Mouse (Mus musculus) CH12.LX (cell line): ENCODE measurements around the gene Cryaa. TPM values are rescaled to one million over a fixed set of nuclear protein-coding genes. Genes with fewer than 3 reads are reported as not detected.

ENCODE experiments used
- DNase-seq: peaks from one replicate; pipeline ENCODE4 v3.0.0-alpha.2; 2013; ENCODE audit errors: extremely low read depth
- H3K27ac ChIP-seq: 2 replicates; pipeline ENCODE4 v1.5.1; 2012; ENCODE audit warnings: low read depth, mild to moderate bottlenecking, control low read depth, moderate library complexity; ENCODE audit not compliant: insufficient read depth
- H3K27me3 ChIP-seq: replicated peaks from 2 replicates; pipeline ENCODE3; 2012; ENCODE audit warnings: inconsistent platforms
- H3K36me3 ChIP-seq, 2 experiments: replicated peaks in 1 of 2; 2 replicates each; pipeline versions ENCODE3 to v1.6.1; 2012; ENCODE audit warnings: inconsistent platforms in 1 of 2, low read length in 1 of 2, mild to moderate bottlenecking in 1 of 2, mixed read lengths in 1 of 2, moderate library complexity in 1 of 2; ENCODE audit not compliant: control insufficient read depth in 1 of 2, insufficient read depth in 1 of 2
- H3K4me1 ChIP-seq, 2 experiments: 2 replicates each; pipeline ENCODE4 v1.6.1; 2012; ENCODE audit warnings: inconsistent platforms in 1 of 2, moderate library complexity in 1 of 2; ENCODE audit not compliant: insufficient read depth in 2 of 2, control insufficient read depth in 1 of 2
- H3K4me2 ChIP-seq: 2 replicates; pipeline ENCODE4 v1.6.1; 2012; ENCODE audit warnings: low read depth, mild to moderate bottlenecking, control low read depth; ENCODE audit not compliant: poor library complexity, insufficient read depth, severe bottlenecking
- H3K4me3 ChIP-seq, 3 experiments: fragments of 150-350 bp in 1 of 3; sonication (generic) in 1 of 3; replicated peaks in 1 of 3; 2 replicates each; pipeline versions ENCODE3 to v1.5.1; 2011 to 2012; ENCODE audit warnings: low read depth in 2 of 3, low read length in 2 of 3, mild to moderate bottlenecking in 2 of 3, moderate library complexity in 2 of 3, control low read depth in 1 of 3, improper control_type of control experiment in 1 of 3, inconsistent platforms in 1 of 3, mixed read lengths in 1 of 3; ENCODE audit not compliant: poor library complexity in 1 of 3
- H3K79me2 ChIP-seq: replicated peaks from 2 replicates; pipeline ENCODE4 v1.6.1; 2012; ENCODE audit warnings: mild to moderate bottlenecking, moderate library complexity; ENCODE audit not compliant: control insufficient read depth, poor library complexity, insufficient read depth, severe bottlenecking; ENCODE audit errors: extremely low read depth
- H3K9ac ChIP-seq: 2 replicates; pipeline ENCODE4 v1.6.1; 2012; ENCODE audit warnings: low read depth, mild to moderate bottlenecking, control low read depth, moderate library complexity; ENCODE audit not compliant: insufficient read depth
- H3K9me3 ChIP-seq: replicated peaks from 2 replicates; pipeline ENCODE3; 2012; ENCODE audit warnings: low read length, inconsistent platforms, mixed read lengths
- BHLHE40 ChIP-seq: IDR thresholded peaks from 2 replicates; pipeline ENCODE4 v1.6.1; 2011; ENCODE audit warnings: mild to moderate bottlenecking, low read depth, low read length, improper control_type of control experiment
- CHD1 ChIP-seq: IDR thresholded peaks from 2 replicates; pipeline ENCODE4 v1.6.1; 2012; ENCODE audit warnings: low read depth, low read length, improper control_type of control experiment, inconsistent platforms
- CHD2 ChIP-seq: IDR thresholded peaks from 2 replicates; pipeline ENCODE4 v1.6.1; 2011; ENCODE audit warnings: low read length, improper control_type of control experiment
- E2F4 ChIP-seq: IDR thresholded peaks from 2 replicates; pipeline ENCODE4 v1.6.1; 2011; ENCODE audit warnings: low read depth, low read length, improper control_type of control experiment; ENCODE audit not compliant: insufficient replicate concordance
- HCFC1 ChIP-seq: IDR thresholded peaks from 2 replicates; pipeline ENCODE4 v1.6.1; 2012; ENCODE audit warnings: low read depth, mild to moderate bottlenecking, inconsistent platforms, low read length, improper control_type of control experiment
- KAT2A ChIP-seq: IDR thresholded peaks from 2 replicates; pipeline ENCODE4 v1.6.1; 2012; ENCODE audit warnings: low read length, improper control_type of control experiment, inconsistent platforms; ENCODE audit not compliant: insufficient replicate concordance
- MAFK ChIP-seq: IDR thresholded peaks from 2 replicates; pipeline ENCODE4 v1.6.1; 2011; ENCODE audit warnings: low read length, improper control_type of control experiment; ENCODE audit not compliant: insufficient replicate concordance
- MAZ ChIP-seq: IDR thresholded peaks from 2 replicates; pipeline ENCODE4 v1.6.1; 2012; ENCODE audit warnings: low read depth, mild to moderate bottlenecking, inconsistent platforms, low read length, improper control_type of control experiment, moderate library complexity
- MXI1 ChIP-seq: IDR thresholded peaks from 2 replicates; pipeline ENCODE4 v1.6.1; 2011; ENCODE audit warnings: mild to moderate bottlenecking, low read depth, low read length, improper control_type of control experiment
- MYC ChIP-seq: IDR thresholded peaks from 2 replicates; pipeline ENCODE4 v1.6.1; 2011; ENCODE audit warnings: low read depth, mild to moderate bottlenecking, improper control_type of control experiment, low read length
- NRF1 ChIP-seq: IDR thresholded peaks from 2 replicates; pipeline ENCODE4 v1.6.1; 2014; ENCODE audit warnings: low read depth, mild to moderate bottlenecking, inconsistent platforms, low read length, improper control_type of control experiment, moderate library complexity
- PAX5 ChIP-seq: IDR thresholded peaks from 2 replicates; pipeline ENCODE4 v1.6.1; 2012; ENCODE audit warnings: low read length, inconsistent platforms, mixed read lengths
- POLR2A ChIP-seq: IDR thresholded peaks from 2 replicates; pipeline ENCODE4 v1.6.1; 2011; ENCODE audit warnings: low read depth, mild to moderate bottlenecking, improper control_type of control experiment, low read length
- RCOR1 ChIP-seq: conservative IDR thresholded peaks from 2 replicates; pipeline ENCODE4 v1.6.1; 2012; ENCODE audit warnings: low read depth, mild to moderate bottlenecking, inconsistent platforms, low read length, improper control_type of control experiment
- SMC3 ChIP-seq: IDR thresholded peaks from 2 replicates; pipeline ENCODE4 v1.6.1; 2011; ENCODE audit warnings: low read depth, low read length, improper control_type of control experiment
- TBP ChIP-seq: conservative IDR thresholded peaks from 2 replicates; pipeline ENCODE4 v1.6.1; 2011; ENCODE audit warnings: low read depth, low read length, improper control_type of control experiment
- UBTF ChIP-seq: IDR thresholded peaks from 2 replicates; pipeline ENCODE4 v1.6.1; 2012; ENCODE audit warnings: low read depth, mild to moderate bottlenecking, inconsistent platforms, low read length, improper control_type of control experiment, moderate library complexity
- USF2 ChIP-seq: conservative IDR thresholded peaks from 2 replicates; pipeline ENCODE4 v1.6.1; 2011; ENCODE audit warnings: low read depth, low read length, improper control_type of control experiment
- ZC3H11A ChIP-seq: IDR thresholded peaks from 2 replicates; pipeline ENCODE4 v1.6.1; 2012; ENCODE audit warnings: low read depth, mild to moderate bottlenecking, inconsistent platforms, low read length, improper control_type of control experiment
- ZNF384 ChIP-seq: IDR thresholded peaks from 2 replicates; pipeline ENCODE4 v1.6.1; 2012; ENCODE audit warnings: low read depth, low read length, improper control_type of control experiment, inconsistent platforms
- dilution Hi-C: fragments of 300-500 bp; cut with MboI; formaldehyde crosslinking; loops from 2 replicates; pipeline ENCODE4 v1.14.3; 2020; ENCODE audit warnings: low sequenced_read_pairs; ENCODE audit not compliant: extremely low pct_unique_long_range_greater_than_20kb, extremely low pct_ligation_motif_present
- in situ Hi-C: fragments of 300-500 bp; cut with MboI; formaldehyde crosslinking; loops from 3 replicates; pipeline ENCODE4 v1.14.3; 2019; ENCODE audit warnings: low sequenced_read_pairs, low pct_ligation_motif_present, low pct_unique_long_range_greater_than_20kb, mixed read lengths
- polyA plus RNA-seq: library from polyadenylated mRNA; unstranded; fragments of >175 nt; gene quantifications from 2 replicates; pipeline ENCODE4 v1.2.1, GENCODE M21; 2012; ENCODE audit warnings: low read depth; ENCODE audit not compliant: insufficient read length
- total RNA-seq, 2 experiments: library from RNA; depleted of rRNA; stranded (reverse); fragments of 300-350 nt in 1 of 2; fragments of >200 nt in 1 of 2; gene quantifications; 2 replicates each; pipeline ENCODE4 v1.2.3; 2012 to 2014

Gene Cryaa
- total and polyA plus RNA-seq, 3 experiments = 0.51 TPM; not detected in 2

GRCm38 (mm10) chr17:31670163-31670562 is 7.4 kb upstream of the Cryaa start:
- no peak for TF ChIP-seq NRF1
- H3K27me3 ChIP-seq = peaks cover 5% of the 10 kb centered on the region
- no peak for DNase-seq
- H3K4me1 ChIP-seq = peaks cover 6 to 9% of the 10 kb centered on the region in 2 experiments
- H3K4me3 ChIP-seq = no peak overlapping the region
- no peaks in the 10 kb centered on the region for H3K9me3 ChIP-seq
- no peaks in the 10 kb centered on the region for H3K79me2 ChIP-seq
- in situ Hi-C loops (no loop called here), dilution Hi-C loops (no loop called here)
- no peak overlapping the region for H3K27ac ChIP-seq
- H3K9ac ChIP-seq = no peak overlapping the region
- no peak overlapping the region for H3K4me2 ChIP-seq
- H3K36me3 ChIP-seq = no peaks in the 10 kb centered on the region

GRCm38 (mm10) chr17:31671698-31672097 is 5.9 kb upstream of the Cryaa start:
- H3K9me3 ChIP-seq = no peaks in the 10 kb centered on the region
- dilution Hi-C loops (no loop called here), in situ Hi-C loops (no loop called here)
- H3K9ac ChIP-seq = no peak overlapping the region
- TF ChIP-seq ZC3H11A (no peak), BHLHE40 (no peak), UBTF (no peak), PAX5 (no peak), TBP (no peak), ZNF384 (no peak), CHD1 (no peak), HCFC1 (no peak), E2F4 (no peak), MAFK (no peak), MXI1 (no peak), POLR2A (no peak), RCOR1 (no peak), MYC (no peak), KAT2A (no peak)
- DNase-seq = no peak
- H3K4me3 ChIP-seq = no peak overlapping the region
- no peaks in the 10 kb centered on the region for H3K36me3 ChIP-seq
- peaks cover 6 to 9% of the 10 kb centered on the region in 2 experiments for H3K4me1 ChIP-seq
- H3K4me2 ChIP-seq = no peak overlapping the region
- H3K79me2 ChIP-seq = no peaks in the 10 kb centered on the region
- peaks cover 4% of the 10 kb centered on the region for H3K27me3 ChIP-seq
- no peak overlapping the region for H3K27ac ChIP-seq

DNA sequence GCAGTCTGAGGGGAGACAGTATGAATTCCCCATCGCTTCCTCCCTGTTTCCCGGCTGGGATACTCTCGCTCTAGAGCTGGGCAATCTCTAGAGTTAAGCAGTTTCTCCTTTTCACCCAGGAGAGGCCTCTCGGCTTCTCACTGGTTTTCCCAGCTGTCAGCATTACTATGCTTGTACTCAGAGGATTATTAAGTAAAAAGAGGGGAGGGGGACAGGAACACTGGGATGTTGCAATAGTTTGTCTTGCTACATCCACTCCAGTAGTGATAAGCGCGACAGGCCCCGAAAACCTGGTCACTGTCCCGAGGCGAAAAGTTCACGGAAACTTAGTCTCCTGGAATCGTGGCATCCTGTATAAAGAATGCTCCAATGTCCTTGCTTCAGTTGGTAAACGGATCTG is 5.3 kb upstream of the Cryaa start:
- Histone ChIP-seq H3K4me3 (no peak overlapping the region), H3K9me3 (no peaks in the 10 kb centered on the region), H3K27ac (no peak overlapping the region), H3K9ac (no peak overlapping the region), H3K27me3 (peaks cover 4% of the 10 kb centered on the region), H3K4me2 (no peak overlapping the region), H3K4me1 (peaks cover 6 to 8% of the 10 kb centered on the region in 2 experiments), H3K36me3 (no peaks in the 10 kb centered on the region), H3K79me2 (no peaks in the 10 kb centered on the region)
- no peak for TF ChIP-seq CHD2
- TF ChIP-seq USF2 = no peak
- no peak for TF ChIP-seq SMC3
- TF ChIP-seq MAZ = no peak
- no peak for TF ChIP-seq POLR2A
- no peak for DNase-seq
- in situ Hi-C loops = no loop called here
- dilution Hi-C loops = no loop called here
